Mouse (Mus musculus) CH12.LX (cell line): ENCODE data around the gene Alpk1. TPM values are rescaled to one million over a fixed set of nuclear protein-coding genes. Genes with fewer than 3 reads are reported as not detected.

Experiments
- DNase-seq: peaks from one replicate; pipeline ENCODE4 v3.0.0-alpha.2; 2013; ENCODE audit errors: extremely low read depth
- H3K27ac ChIP-seq: 2 replicates; pipeline ENCODE4 v1.5.1; 2012; ENCODE audit warnings: low read depth, mild to moderate bottlenecking, control low read depth, moderate library complexity; ENCODE audit not compliant: insufficient read depth
- H3K27me3 ChIP-seq: replicated peaks from 2 replicates; pipeline ENCODE3; 2012; ENCODE audit warnings: inconsistent platforms
- H3K36me3 ChIP-seq, 2 experiments: replicated peaks in 1 of 2; 2 replicates each; pipeline versions ENCODE3 to v1.6.1; 2012; ENCODE audit warnings: inconsistent platforms in 1 of 2, low read length in 1 of 2, mild to moderate bottlenecking in 1 of 2, mixed read lengths in 1 of 2, moderate library complexity in 1 of 2; ENCODE audit not compliant: control insufficient read depth in 1 of 2, insufficient read depth in 1 of 2
- H3K4me1 ChIP-seq, 2 experiments: 2 replicates each; pipeline ENCODE4 v1.6.1; 2012; ENCODE audit warnings: inconsistent platforms in 1 of 2, moderate library complexity in 1 of 2; ENCODE audit not compliant: insufficient read depth in 2 of 2, control insufficient read depth in 1 of 2
- H3K4me2 ChIP-seq: 2 replicates; pipeline ENCODE4 v1.6.1; 2012; ENCODE audit warnings: low read depth, mild to moderate bottlenecking, control low read depth; ENCODE audit not compliant: poor library complexity, insufficient read depth, severe bottlenecking
- H3K4me3 ChIP-seq, 3 experiments: fragments of 150-350 bp in 1 of 3; sonication (generic) in 1 of 3; replicated peaks in 1 of 3; 2 replicates each; pipeline versions ENCODE3 to v1.5.1; 2011 to 2012; ENCODE audit warnings: low read depth in 2 of 3, low read length in 2 of 3, mild to moderate bottlenecking in 2 of 3, moderate library complexity in 2 of 3, control low read depth in 1 of 3, improper control_type of control experiment in 1 of 3, inconsistent platforms in 1 of 3, mixed read lengths in 1 of 3; ENCODE audit not compliant: poor library complexity in 1 of 3
- H3K79me2 ChIP-seq: replicated peaks from 2 replicates; pipeline ENCODE4 v1.6.1; 2012; ENCODE audit warnings: mild to moderate bottlenecking, moderate library complexity; ENCODE audit not compliant: control insufficient read depth, poor library complexity, insufficient read depth, severe bottlenecking; ENCODE audit errors: extremely low read depth
- H3K9ac ChIP-seq: 2 replicates; pipeline ENCODE4 v1.6.1; 2012; ENCODE audit warnings: low read depth, mild to moderate bottlenecking, control low read depth, moderate library complexity; ENCODE audit not compliant: insufficient read depth
- H3K9me3 ChIP-seq: replicated peaks from 2 replicates; pipeline ENCODE3; 2012; ENCODE audit warnings: low read length, inconsistent platforms, mixed read lengths
- CHD1 ChIP-seq: IDR thresholded peaks from 2 replicates; pipeline ENCODE4 v1.6.1; 2012; ENCODE audit warnings: low read depth, low read length, improper control_type of control experiment, inconsistent platforms
- CHD2 ChIP-seq: IDR thresholded peaks from 2 replicates; pipeline ENCODE4 v1.6.1; 2011; ENCODE audit warnings: low read length, improper control_type of control experiment
- CTCF ChIP-seq, 2 experiments: IDR thresholded peaks in 1 of 2; conservative IDR thresholded peaks in 1 of 2; 2 replicates each; pipeline ENCODE4 v1.5.1; 2011 to 2012; ENCODE audit warnings: low read depth in 2 of 2, low read length in 2 of 2, improper control_type of control experiment in 1 of 2, inconsistent platforms in 1 of 2, mild to moderate bottlenecking in 1 of 2, moderate library complexity in 1 of 2
- ETS1 ChIP-seq: conservative IDR thresholded peaks from 2 replicates; pipeline ENCODE4 v1.6.1; 2012; ENCODE audit warnings: low read depth, mild to moderate bottlenecking, inconsistent platforms, low read length, improper control_type of control experiment, moderate library complexity
- IRF4 ChIP-seq: IDR thresholded peaks from 2 replicates; pipeline ENCODE4 v1.6.1; 2014; ENCODE audit warnings: low read depth, mild to moderate bottlenecking, inconsistent platforms, low read length, improper control_type of control experiment
- KAT2A ChIP-seq: IDR thresholded peaks from 2 replicates; pipeline ENCODE4 v1.6.1; 2012; ENCODE audit warnings: low read length, improper control_type of control experiment, inconsistent platforms; ENCODE audit not compliant: insufficient replicate concordance
- MAFK ChIP-seq: IDR thresholded peaks from 2 replicates; pipeline ENCODE4 v1.6.1; 2011; ENCODE audit warnings: low read length, improper control_type of control experiment; ENCODE audit not compliant: insufficient replicate concordance
- MEF2A ChIP-seq: IDR thresholded peaks from 2 replicates; pipeline ENCODE4 v1.6.1; 2014; ENCODE audit warnings: low read depth, mild to moderate bottlenecking, inconsistent platforms, low read length, improper control_type of control experiment, borderline replicate concordance
- MXI1 ChIP-seq: IDR thresholded peaks from 2 replicates; pipeline ENCODE4 v1.6.1; 2011; ENCODE audit warnings: mild to moderate bottlenecking, low read depth, low read length, improper control_type of control experiment
- MYC ChIP-seq: IDR thresholded peaks from 2 replicates; pipeline ENCODE4 v1.6.1; 2011; ENCODE audit warnings: low read depth, mild to moderate bottlenecking, improper control_type of control experiment, low read length
- POLR2AphosphoS2 ChIP-seq: IDR thresholded peaks from 2 replicates; pipeline ENCODE4 v1.6.1; 2011; ENCODE audit warnings: low read depth, low read length, improper control_type of control experiment
- RAD21 ChIP-seq: IDR thresholded peaks from 2 replicates; pipeline ENCODE4 v1.6.1; 2011; ENCODE audit warnings: low read depth, mild to moderate bottlenecking, low read length, improper control_type of control experiment, moderate library complexity
- TBP ChIP-seq: conservative IDR thresholded peaks from 2 replicates; pipeline ENCODE4 v1.6.1; 2011; ENCODE audit warnings: low read depth, low read length, improper control_type of control experiment
- ZC3H11A ChIP-seq: IDR thresholded peaks from 2 replicates; pipeline ENCODE4 v1.6.1; 2012; ENCODE audit warnings: low read depth, mild to moderate bottlenecking, inconsistent platforms, low read length, improper control_type of control experiment
- dilution Hi-C: fragments of 300-500 bp; cut with MboI; formaldehyde crosslinking; loops from 2 replicates; pipeline ENCODE4 v1.14.3; 2020; ENCODE audit warnings: low sequenced_read_pairs; ENCODE audit not compliant: extremely low pct_unique_long_range_greater_than_20kb, extremely low pct_ligation_motif_present
- in situ Hi-C: fragments of 300-500 bp; cut with MboI; formaldehyde crosslinking; loops from 3 replicates; pipeline ENCODE4 v1.14.3; 2019; ENCODE audit warnings: low sequenced_read_pairs, low pct_ligation_motif_present, low pct_unique_long_range_greater_than_20kb, mixed read lengths
- polyA plus RNA-seq: library from polyadenylated mRNA; unstranded; fragments of >175 nt; gene quantifications from 2 replicates; pipeline ENCODE4 v1.2.1, GENCODE M21; 2012; ENCODE audit warnings: low read depth; ENCODE audit not compliant: insufficient read length
- total RNA-seq, 2 experiments: library from RNA; depleted of rRNA; stranded (reverse); fragments of 300-350 nt in 1 of 2; fragments of >200 nt in 1 of 2; gene quantifications; 2 replicates each; pipeline ENCODE4 v1.2.3; 2012 to 2014

Gene Alpk1
- total and polyA plus RNA-seq, 3 experiments = 1.4 to 1.8 (median 1.5) TPM

- no peaks in the 10 kb centered on the region for H3K79me2 ChIP-seq
- H3K4me1 ChIP-seq = peaks cover 0 to 3% of the 10 kb centered on the region in 2 experiments; a peak in 1 of 4 replicates
- no peaks in the 10 kb centered on the region for H3K27me3 ChIP-seq
- TF ChIP-seq MXI1 (no peak), MAFK (no peak), ZC3H11A (no peak), ETS1 (no peak)
- TF ChIP-seq, all 38 proteins: peak for 0
- Histone ChIP-seq H3K9ac (no peak overlapping the region), H3K4me3 (no peak overlapping the region), H3K9me3 (peaks cover 3% of the 10 kb centered on the region), H3K36me3 (no peaks in the 10 kb centered on the region), H3K27ac (no peak overlapping the region), H3K4me2 (no peak overlapping the region)
- dilution Hi-C loops (no loop called here), in situ Hi-C loops (loop anchor here (25.0 kb wide), 2 partner anchors 108 to 283 kb away; partner anchors contain the start of gene Neurog2)
- no peak for DNase-seq
Observed at GRCm38 (mm10) chr3:127745504-127745903, 34.8 kb downstream of the Alpk1 start.

GRCm38 (mm10) chr3:127743614-127744365 lies 36.5 kb downstream of the Alpk1 start:
- no peak overlapping the region for H3K4me3 ChIP-seq
- H3K27ac ChIP-seq = no peak overlapping the region
- no peaks in the 10 kb centered on the region for H3K36me3 ChIP-seq
- no peak overlapping the region for H3K4me2 ChIP-seq
- H3K9me3 ChIP-seq = peaks cover 3% of the 10 kb centered on the region
- no peaks in the 10 kb centered on the region for H3K27me3 ChIP-seq
- no peaks in the 10 kb centered on the region for H3K4me1 ChIP-seq
- no peak for DNase-seq
- in situ Hi-C loops (loop anchor here (25.0 kb wide), 2 partner anchors 106 to 281 kb away; partner anchors contain the start of gene Neurog2), dilution Hi-C loops (no loop called here)
- no peak overlapping the region for H3K9ac ChIP-seq
- TF ChIP-seq KAT2A = no peak
- no peak for TF ChIP-seq TBP
- TF ChIP-seq CHD1 = no peak
- no peak for TF ChIP-seq MYC
- no peak for TF ChIP-seq MEF2A
- TF ChIP-seq MAFK = no peak
- no peak for TF ChIP-seq CHD2
- no peak for TF ChIP-seq RAD21
- no peak for TF ChIP-seq MXI1
- no peaks in the 10 kb centered on the region for H3K79me2 ChIP-seq

- Histone ChIP-seq H3K4me3 (no peak overlapping the region), H3K27ac (no peak overlapping the region), H3K27me3 (no peaks in the 10 kb centered on the region), H3K9me3 (peaks cover 3% of the 10 kb centered on the region), H3K79me2 (no peaks in the 10 kb centered on the region), H3K9ac (no peak overlapping the region), H3K36me3 (no peaks in the 10 kb centered on the region), H3K4me2 (no peak overlapping the region), H3K4me1 (no peaks in the 10 kb centered on the region; a peak in 1 of 4 replicates)
- DNase-seq = no peak
- in situ Hi-C loops = loop anchor here (25.0 kb wide), 2 partner anchors 104 to 279 kb away; partner anchors contain the start of gene Neurog2
- TF ChIP-seq IRF4 (no peak), MXI1 (no peak), POLR2AphosphoS2 (no peak), CTCF (conservative IDR thresholded peaks at IDR 0.05 in 1 of 2, IDR thresholded peaks at IDR 0.05 in 1 of 2; ENCODE audit: low read depth in 2 of 2, low read length in 2 of 2) (peak; percentile 27 to 41; a peak in 2 of 4 replicates), RAD21 (no peak)
- dilution Hi-C loops = no loop called here
Observed at GRCm38 (mm10) chr3:127741473-127741872, 38.9 kb downstream of the Alpk1 start.
